Mouse (Mus musculus) central nervous system, embryonic 11.5 days (tissue): Measurements from ENCODE around the gene Fkbp10. TPM values are rescaled to one million over a fixed set of nuclear protein-coding genes. Genes with fewer than 3 reads are reported as not detected.

Experiments used
- polyA plus RNA-seq: library from polyadenylated mRNA; depleted of rRNA; stranded (reverse); fragments of >200 nt; gene quantifications from 2 replicates; pipeline ENCODE4 v1.2.3, GENCODE M21; 2012; rRNA removed

Fkbp10 gene
- polyA plus RNA-seq: 28.6 and 64.3 TPM in 2 replicates

GRCm38 (mm10) chr11:100414914-100415822, at the start of gene Fkbp10:
TSS of gene Fkbp10 (plus strand) at chr11:100415697.

GRCm38 (mm10) chr11:100397600-100398389, 17.7 kb upstream of the Fkbp10 start, which contains the start of gene Jup:
TSS of gene Jup (minus strand) at chr11:100397763.

GRCm38 (mm10) chr11:100414021-100414913, 1.2 kb upstream of the Fkbp10 start, which contains the start of gene P3h4:
TSS of gene P3h4 (minus strand) at chr11:100414836.

GRCm38 (mm10) chr11:100441797-100442196, 26.3 kb downstream of the Fkbp10 start, which contains the start of the genes Nt5c3b and Klhl10:
TSS of gene Nt5c3b (minus strand) at chr11:100441808.
TSS of gene Klhl10 (plus strand) at chr11:100441917.

GRCm38 (mm10) chr11:100472197-100472934, 56.9 kb downstream of the Fkbp10 start, which contains the start of gene Klhl11:
TSS of gene Klhl11 (minus strand) at chr11:100472741.

Other genes starting within 250 kb of the Fkbp10 start
- 0.05 and 0.36 TPM in 2 replicates for gene Krt9, start 222.5 kb upstream of the Fkbp10 start, polyA plus RNA-seq
- gene Krt14, start 208.1 kb upstream of the Fkbp10 start, polyA plus RNA-seq: 3.2 and 9.1 TPM in 2 replicates
- gene Krt16, start 166.8 kb upstream of the Fkbp10 start, polyA plus RNA-seq: not detected in 2 replicates
- gene Krt17, start 154.7 kb upstream of the Fkbp10 start, polyA plus RNA-seq: 0.14 and 0.73 TPM in 2 replicates
- not detected in 2 replicates for gene Krt42, start 145.8 kb upstream of the Fkbp10 start, polyA plus RNA-seq
- 215 and 452 TPM in 2 replicates for gene Eif1, start 95.8 kb upstream of the Fkbp10 start, polyA plus RNA-seq
- gene Gast, start 81.3 kb upstream of the Fkbp10 start, polyA plus RNA-seq: 0.19 TPM in 1 of 2 replicates, not detected in the other
- gene Hap1, start 59.6 kb upstream of the Fkbp10 start, polyA plus RNA-seq: 33.8 and 134 TPM in 2 replicates
- 21.6 and 38.3 TPM in 2 replicates for gene Jup, start 17.9 kb upstream of the Fkbp10 start, polyA plus RNA-seq
- 16.9 and 31.2 TPM in 2 replicates for gene P3h4, start 861 bp upstream of the Fkbp10 start, polyA plus RNA-seq
- gene Nt5c3b, start 26.1 kb downstream of the Fkbp10 start, polyA plus RNA-seq: 71.6 and 105 TPM in 2 replicates
- gene Klhl10, start 26.2 kb downstream of the Fkbp10 start, polyA plus RNA-seq: 0.86 and 1.3 TPM in 2 replicates
- 9.5 and 9.8 TPM in 2 replicates for gene Klhl11, start 57.0 kb downstream of the Fkbp10 start, polyA plus RNA-seq
- 174 and 188 TPM in 2 replicates for gene Acly, start 112.3 kb downstream of the Fkbp10 start, polyA plus RNA-seq
- gene Ttc25, start 129.9 kb downstream of the Fkbp10 start, polyA plus RNA-seq: 1.1 and 1.6 TPM in 2 replicates
- 10.0 and 14.6 TPM in 2 replicates for gene Cnp, start 159.2 kb downstream of the Fkbp10 start, polyA plus RNA-seq
- gene Nkiras2, start 203.5 kb downstream of the Fkbp10 start, polyA plus RNA-seq: 67.2 and 77.8 TPM in 2 replicates
- 267 and 311 TPM in 2 replicates for gene Dnajc7, start 204.5 kb downstream of the Fkbp10 start, polyA plus RNA-seq